Mouse (Mus musculus): ENCODE results near the gene Gm10309. TPM values are rescaled to one million over a fixed set of nuclear protein-coding genes. Genes with fewer than 3 reads are reported as not detected.
"Not testable (repeated sequence)": the region's sequence is repeated elsewhere in the genome, so short reads cannot be mapped to it uniquely, and the experiment has no call there.

Gene Gm10309
- total RNA-seq, 4 experiments from 2014 or later: not detected

- no peak for DNase-seq (ENCODE audit: low spot score in 2 of 2)
Measured at GRCm38 (mm10) chr17:86514974-86515620, 10.1 kb upstream of the Gm10309 start.

GRCm38 (mm10) chr17:86509871-86510270, 4.8 kb upstream of the Gm10309 start:
- DNase-seq (ENCODE audit: low spot score in 2 of 2): no peak

DNA sequence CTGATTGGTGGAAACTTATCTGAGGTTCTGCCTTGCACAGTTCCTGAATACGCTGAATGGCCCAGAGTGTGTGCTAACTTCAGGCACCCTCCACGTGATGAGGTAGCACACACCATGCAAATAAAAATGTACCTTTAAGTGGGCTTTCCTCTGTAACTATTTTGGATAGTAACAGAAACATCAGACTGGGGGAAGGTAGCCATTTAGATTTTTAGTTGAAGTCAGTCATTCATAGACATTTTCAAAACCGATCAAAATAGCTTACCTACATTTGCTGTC, 3.1 kb upstream of the Gm10309 start:
- no peak for DNase-seq (ENCODE audit: low spot score in 2 of 2)

- DNase-seq (ENCODE audit: low spot score in 2 of 2): no peak
Measured at GRCm38 (mm10) chr17:86507342-86508211, 2.5 kb upstream of the Gm10309 start.

DNA sequence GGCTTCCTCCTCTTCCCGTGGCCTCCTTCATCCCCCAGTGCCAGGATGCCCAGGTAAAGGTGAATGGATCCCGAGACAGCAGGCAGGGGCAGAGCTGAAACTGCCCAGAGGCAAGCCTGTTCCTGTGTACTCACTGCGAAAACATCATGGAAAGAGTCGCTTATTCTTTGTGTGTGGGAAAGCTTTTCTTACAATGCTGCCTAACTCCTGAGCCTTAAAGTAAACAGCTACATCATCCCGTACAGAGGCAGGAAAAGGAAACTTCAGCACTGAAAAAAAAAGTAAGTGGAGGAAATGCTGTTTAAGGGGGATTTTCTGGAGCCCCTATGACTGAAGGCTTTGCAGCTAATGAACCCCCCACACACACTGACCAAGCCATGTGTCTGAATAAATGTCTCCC, 1.8 kb upstream of the Gm10309 start:
- DNase-seq (ENCODE audit: low spot score in 2 of 2): no peak

GRCm38 (mm10) chr17:86503208-86503897, 1.7 kb downstream of the Gm10309 start:
- DNase-seq (ENCODE audit: low spot score in 2 of 2): no peak

DNA sequence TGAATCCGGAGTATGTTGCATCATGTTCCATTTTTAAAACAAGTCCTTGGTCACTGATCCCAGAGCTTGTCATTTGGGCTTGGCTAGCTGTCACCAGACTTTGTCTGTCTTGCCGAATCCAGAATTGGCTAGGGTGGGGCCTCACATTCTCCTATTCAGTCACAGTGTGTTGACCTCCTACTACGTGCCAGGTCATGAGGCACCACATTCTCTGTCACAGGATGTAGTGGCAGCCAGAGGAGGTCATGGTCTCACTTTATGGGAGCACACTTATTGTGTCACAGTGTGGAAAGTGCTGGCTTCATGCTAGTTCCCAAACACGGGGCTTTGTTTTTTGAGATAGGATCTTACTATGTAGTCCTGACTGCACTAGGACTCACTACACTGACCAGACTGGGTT, 3.6 kb downstream of the Gm10309 start:
- DNase-seq (ENCODE audit: low spot score in 2 of 2): no peak

DNA sequence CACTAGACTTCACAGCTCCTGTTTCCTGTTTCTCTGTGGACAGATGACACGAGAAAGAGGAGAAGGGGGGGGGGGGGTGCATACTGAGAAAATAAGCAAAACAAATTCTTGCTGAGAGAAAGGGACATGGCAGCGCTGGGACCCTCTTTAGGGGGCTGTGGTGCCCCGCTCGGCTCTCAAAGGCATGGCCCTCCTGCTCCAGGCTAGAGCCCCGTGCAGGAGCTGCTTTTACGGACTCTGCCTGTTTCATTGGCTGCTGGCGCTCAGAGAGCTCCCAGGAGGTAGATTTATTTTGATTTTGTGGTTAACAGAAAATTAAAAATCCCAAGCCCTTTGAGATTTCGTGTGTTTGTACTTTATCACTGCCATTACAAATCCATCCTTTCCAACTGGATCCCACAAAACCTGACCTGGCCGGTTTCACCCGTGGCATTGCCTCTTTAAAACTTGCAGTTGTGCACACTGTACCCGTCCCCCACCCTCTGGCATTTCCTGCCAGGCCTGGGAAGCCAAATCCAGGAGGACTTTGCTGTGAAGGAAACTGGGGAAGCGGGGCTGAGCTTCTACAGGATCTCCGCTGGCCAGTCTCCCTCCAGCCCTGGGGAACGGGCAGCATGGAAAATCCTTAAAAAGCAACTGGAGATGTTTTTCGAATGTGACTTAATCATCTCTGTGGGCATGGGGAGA, 5.5 kb downstream of the Gm10309 start:
- no peak for DNase-seq (ENCODE audit: low spot score in 2 of 2)

GRCm38 (mm10) chr17:86497302-86497701, 7.7 kb downstream of the Gm10309 start:
- DNase-seq (ENCODE audit: low spot score in 2 of 2): no peak

DNA sequence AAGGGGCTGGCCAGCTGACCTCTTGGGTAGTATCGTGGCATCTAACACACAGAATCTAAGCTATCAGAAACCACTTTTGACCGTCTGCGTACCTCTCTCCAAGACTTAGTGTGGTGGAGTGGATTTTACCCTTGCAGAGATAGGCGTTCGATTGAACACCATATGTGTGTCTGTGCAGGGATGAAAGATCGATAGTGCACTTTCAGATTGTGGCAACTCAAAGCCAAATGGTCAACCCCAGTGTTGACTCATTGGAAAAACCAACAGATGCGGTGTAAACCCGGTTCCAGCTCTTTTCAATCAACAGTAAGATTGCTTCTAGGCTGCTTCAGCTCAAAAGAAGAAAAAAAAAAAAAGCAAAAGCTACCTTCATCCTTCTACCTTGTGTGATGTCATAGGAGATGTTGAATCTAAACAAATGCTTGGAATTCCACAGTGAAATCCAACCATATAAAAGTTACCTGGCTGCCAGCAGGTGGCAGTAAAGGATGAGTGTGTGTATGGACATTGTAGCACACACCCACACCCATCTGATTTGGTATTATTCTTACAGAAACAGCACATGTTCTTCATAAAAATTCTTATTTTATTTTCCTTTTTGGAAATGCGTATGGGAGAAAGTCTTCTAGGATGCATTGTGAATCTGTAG, 8.8 kb downstream of the Gm10309 start:
- peak in 1 of 2 experiments; percentile 39 for DNase-seq (ENCODE audit: low spot score in 2 of 2)

- DNase-seq (ENCODE audit: low spot score in 2 of 2): no peak
Measured at GRCm38 (mm10) chr17:86494895-86495294, 10.1 kb downstream of the Gm10309 start.

DNA sequence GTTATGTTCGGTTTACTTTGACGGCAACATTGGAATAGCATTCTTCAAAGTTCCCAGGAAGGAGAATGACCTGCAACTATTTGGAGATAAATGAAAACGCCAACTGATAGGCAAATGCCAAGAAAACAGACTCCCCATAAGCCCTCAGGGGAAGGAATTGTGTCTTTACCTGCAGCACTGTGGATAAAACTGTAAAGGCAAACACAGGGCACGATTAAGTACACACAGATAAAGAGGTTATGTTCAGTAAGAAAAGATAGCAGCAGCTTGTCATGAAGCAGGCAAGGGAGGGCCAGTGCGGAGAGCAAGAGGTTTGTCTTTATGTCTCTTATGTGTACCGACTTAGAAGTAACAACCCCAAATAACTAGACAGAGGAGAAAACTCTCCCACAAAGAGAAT, 10.5 kb downstream of the Gm10309 start:
- DNase-seq (ENCODE audit: low spot score in 2 of 2): no peak

DNA sequence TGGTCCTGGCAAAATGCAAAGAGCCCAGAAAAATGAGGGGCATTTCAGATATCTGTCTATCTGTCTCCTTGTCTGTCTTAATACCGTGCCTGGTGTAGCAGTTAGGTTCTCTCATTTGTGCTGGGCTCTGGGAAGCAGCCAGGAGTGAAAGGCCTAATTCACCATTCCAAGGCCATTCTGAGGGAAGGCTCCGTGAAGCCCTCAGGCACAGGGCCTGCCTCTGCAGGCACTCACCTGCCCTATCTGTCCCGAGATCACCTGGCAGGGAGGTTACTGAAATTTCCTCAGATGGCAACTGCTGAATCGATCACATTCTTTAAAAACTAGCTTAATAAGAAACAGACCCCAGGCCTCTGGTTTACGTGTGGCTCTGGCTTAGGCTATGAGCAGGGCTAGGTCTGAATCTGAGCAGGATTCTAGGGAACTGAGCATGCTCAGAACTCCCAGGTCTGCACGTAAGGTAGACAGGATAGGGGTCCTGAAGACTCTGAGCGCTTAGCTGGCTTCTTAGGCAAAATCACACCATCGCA, 11.1 kb downstream of the Gm10309 start:
- no peak for DNase-seq (ENCODE audit: low spot score in 2 of 2)

DNA sequence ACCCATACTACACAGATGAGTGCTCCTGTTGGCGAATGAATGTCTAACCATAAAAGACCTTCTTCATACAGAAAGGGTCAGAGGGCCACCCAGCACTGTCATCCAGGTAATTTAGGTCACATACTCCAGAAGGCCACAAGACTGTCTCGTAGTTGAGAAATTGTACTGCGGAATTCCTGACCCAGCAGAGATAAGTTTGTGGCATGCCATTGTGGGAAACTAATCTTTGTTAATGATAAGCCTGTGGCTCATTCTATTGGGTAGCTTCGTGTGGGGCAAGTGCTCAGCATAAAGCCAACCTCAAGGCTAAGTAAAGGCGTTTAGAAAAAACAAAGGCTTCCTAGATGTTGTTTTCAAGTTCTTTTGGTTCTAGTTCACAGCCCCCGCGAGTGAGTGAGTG, 12.7 kb downstream of the Gm10309 start:
- DNase-seq (ENCODE audit: low spot score in 2 of 2): no peak

GRCm38 (mm10) chr17:86489827-86490226, 15.2 kb downstream of the Gm10309 start:
- DNase-seq (ENCODE audit: low spot score in 2 of 2): no peak

GRCm38 (mm10) chr17:86487450-86487849, 17.6 kb downstream of the Gm10309 start:
- DNase-seq (ENCODE audit: low spot score in 2 of 2): no peak

DNA sequence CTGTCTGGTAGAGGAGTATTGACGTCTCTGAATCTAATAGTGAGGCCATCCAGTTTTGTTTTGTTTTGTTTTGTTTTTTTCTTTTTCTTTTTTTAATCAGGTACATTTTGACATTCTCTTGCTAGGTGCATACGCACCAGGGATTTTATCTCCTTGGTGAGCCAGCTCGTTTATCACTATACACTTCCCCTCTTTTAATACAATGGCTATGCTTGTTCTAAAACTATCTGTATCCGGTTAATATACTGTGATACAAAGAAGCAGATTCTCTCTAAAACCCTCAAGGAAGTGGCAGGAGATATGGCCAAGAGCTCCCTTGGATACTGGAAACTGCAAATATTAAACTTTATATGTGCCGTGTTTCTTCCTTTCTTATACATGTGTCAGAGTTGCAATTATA, 18.4 kb downstream of the Gm10309 start:
- no peak for DNase-seq (ENCODE audit: low spot score in 2 of 2)

- peak; percentile 62 to 69 for DNase-seq (ENCODE audit: low spot score in 2 of 2)
Measured at GRCm38 (mm10) chr17:86484087-86484737, 20.8 kb downstream of the Gm10309 start.

DNA sequence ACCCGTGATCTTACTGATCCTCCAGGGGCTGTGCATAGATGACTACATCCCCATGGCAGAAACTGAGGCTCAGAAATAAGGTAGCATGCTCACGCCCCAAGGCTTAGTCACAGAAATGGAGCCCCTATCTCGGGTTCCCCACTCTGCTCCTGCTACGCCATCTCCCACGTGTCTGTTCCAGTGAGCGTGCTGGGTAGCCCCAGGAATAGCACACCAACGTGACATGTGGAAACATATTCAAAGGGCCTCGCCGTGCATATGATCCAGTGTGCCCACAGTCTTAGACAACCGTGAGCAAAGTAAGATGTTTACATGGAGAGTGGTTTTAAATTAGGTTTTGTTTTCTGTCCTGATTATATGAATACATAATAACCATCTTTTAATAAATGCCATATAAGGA, 22.4 kb downstream of the Gm10309 start:
- DNase-seq (ENCODE audit: low spot score in 2 of 2): no peak

DNA sequence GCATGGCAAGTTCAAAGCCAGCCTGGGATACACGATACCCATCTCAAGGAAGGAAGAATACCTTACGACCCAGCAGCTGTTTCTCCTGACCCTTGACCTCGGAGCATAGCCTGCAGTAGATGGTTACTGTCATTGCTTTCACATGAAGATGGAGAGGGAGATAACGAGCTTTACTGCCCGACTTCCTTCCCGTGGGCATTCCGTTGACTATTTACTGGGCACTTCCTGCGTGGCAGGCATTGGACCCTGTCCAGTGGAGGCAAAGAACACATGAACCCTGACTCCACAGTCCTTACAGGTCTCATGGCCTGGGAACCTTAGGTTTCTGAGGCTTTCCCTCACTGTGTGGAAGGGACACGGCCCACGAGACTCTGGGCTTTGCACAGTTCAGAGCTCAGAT, 25.6 kb downstream of the Gm10309 start:
- no peak for DNase-seq (ENCODE audit: low spot score in 2 of 2)

- DNase-seq (ENCODE audit: low spot score in 2 of 2): not testable (repeated sequence)
Measured at GRCm38 (mm10) chr17:86477401-86477800, 27.6 kb downstream of the Gm10309 start.

Data from left cerebral cortex, adult 8-10 months (tissue).